Mouse (Mus musculus) intestine, embryonic 16.5 days (tissue): ENCODE data around the gene Rrp15. TPM values are rescaled to one million over a fixed set of nuclear protein-coding genes. Genes with fewer than 3 reads are reported as not detected.

ENCODE experiments used
- ATAC-seq: fragments of 200-750 bp; cut with Nextera tagmentation; 2 replicates; pipeline ENCODE4 v1.8.0; 2017; ENCODE audit warnings: moderate TSS enrichment, moderate library complexity
- H3K27ac ChIP-seq: fragments of 300-500 bp; sonication (generic); 2 replicates; pipeline ENCODE4 v1.5.1; 2014; ENCODE audit warnings: mild to moderate bottlenecking, low read length
- H3K27me3 ChIP-seq: fragments of 300-500 bp; sonication (generic); replicated peaks from 2 replicates; pipeline ENCODE4 v1.6.1; 2014; ENCODE audit warnings: low read length, control low read depth, mixed read lengths; ENCODE audit not compliant: control insufficient read depth, insufficient read depth
- H3K36me3 ChIP-seq: fragments of 300-500 bp; sonication (generic); 2 replicates; pipeline ENCODE4 v1.6.1; 2014; ENCODE audit warnings: low read length, control low read depth; ENCODE audit not compliant: control insufficient read depth, insufficient read depth
- H3K4me1 ChIP-seq: fragments of 300-500 bp; sonication (generic); 2 replicates; pipeline ENCODE4 v1.6.1; 2014; ENCODE audit warnings: low read length, control low read depth, mixed read lengths; ENCODE audit not compliant: control insufficient read depth, insufficient read depth
- H3K4me2 ChIP-seq: fragments of 300-500 bp; sonication (generic); 2 replicates; pipeline ENCODE4 v1.6.1; 2014; ENCODE audit warnings: low read depth, low read length, control low read depth
- H3K4me3 ChIP-seq: fragments of 300-500 bp; sonication (generic); 2 replicates; pipeline ENCODE4 v1.5.1; 2014; ENCODE audit warnings: mild to moderate bottlenecking, low read length
- H3K9ac ChIP-seq: fragments of 300-500 bp; sonication (generic); 2 replicates; pipeline ENCODE4 v1.6.1; 2014; ENCODE audit warnings: low read depth, low read length
- H3K9me3 ChIP-seq: fragments of 300-500 bp; sonication (generic); 2 replicates; pipeline ENCODE4 v1.6.1; 2016; ENCODE audit warnings: low read length, control low read depth; ENCODE audit not compliant: control insufficient read depth
- WGBS: fragments of 180-500 bp; shearing (Covaris S2); extraction: QIAGEN DNeasy Blood & Tissue Kit; methylation state at CpG from one replicate; pipeline ENCODE4 v1.1.7; 2014; 5-methylcytosine and 5-hydroxymethylcytosine counted together
- polyA plus RNA-seq: library from polyadenylated mRNA; unstranded; fragments of >200 nt; fragmentation: Nextera tagmentation; extraction: Ambion mirVana; gene quantifications from 2 replicates; pipeline ENCODE4 v1.2.1, GENCODE M21; 2015

The Rrp15 gene
- polyA plus RNA-seq, 1 experiment from 2014 or later = 61.2 TPM

DNA sequence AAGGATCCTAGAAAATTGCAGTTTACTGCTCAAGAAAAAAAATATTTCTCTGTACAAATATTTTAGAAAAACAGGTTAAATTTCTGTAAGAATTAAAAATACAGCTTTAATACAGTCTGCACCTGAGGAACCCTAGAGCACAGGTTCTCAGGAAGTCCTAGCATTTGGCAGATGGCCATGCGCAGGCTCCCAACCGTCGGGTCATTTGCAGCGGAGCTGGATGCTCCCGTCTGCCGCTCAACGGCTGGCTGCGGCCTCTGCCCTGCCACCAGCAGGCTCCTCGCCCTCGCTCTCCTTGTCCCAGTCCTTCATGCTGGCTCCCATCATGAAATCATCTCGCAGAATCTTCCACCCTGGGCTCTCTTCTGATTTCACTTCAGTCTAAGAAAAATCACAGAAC is 28.0 kb downstream of the Rrp15 start:
- H3K9ac ChIP-seq = no peak overlapping the region
- no peak overlapping the region for H3K4me2 ChIP-seq
- 93% methylated on average over 11 of the region's 11 CpGs for WGBS
- H3K4me3 ChIP-seq = no peak overlapping the region
- no peaks in the 10 kb centered on the region for H3K9me3 ChIP-seq
- no peak for ATAC-seq
- H3K27ac ChIP-seq = no peak overlapping the region
- no peaks in the 10 kb centered on the region for H3K27me3 ChIP-seq
- no peaks in the 10 kb centered on the region for H3K4me1 ChIP-seq
- peaks cover 14% of the 10 kb centered on the region for H3K36me3 ChIP-seq

DNA sequence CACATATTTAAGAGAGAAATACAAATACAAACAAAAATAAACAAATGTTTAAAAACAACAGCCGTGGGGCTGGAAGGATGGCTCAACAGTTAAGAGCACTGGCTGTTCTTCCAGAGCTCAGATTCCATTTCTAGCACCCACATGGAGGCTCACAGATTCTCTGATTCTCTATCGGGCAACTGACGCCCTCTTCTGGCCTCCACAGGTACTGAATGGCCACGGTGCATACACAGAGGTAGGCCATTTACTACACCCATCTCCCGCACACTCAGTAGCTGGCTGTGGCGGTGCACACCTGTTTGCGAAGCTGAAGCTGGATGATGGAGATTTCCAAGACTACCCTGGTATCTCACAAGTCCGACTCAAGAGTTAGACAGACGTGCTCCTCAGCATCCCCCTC is 29.4 kb downstream of the Rrp15 start:
- no peak overlapping the region for H3K4me2 ChIP-seq
- ATAC-seq = no peak
- peaks cover 14% of the 10 kb centered on the region for H3K36me3 ChIP-seq

DNA sequence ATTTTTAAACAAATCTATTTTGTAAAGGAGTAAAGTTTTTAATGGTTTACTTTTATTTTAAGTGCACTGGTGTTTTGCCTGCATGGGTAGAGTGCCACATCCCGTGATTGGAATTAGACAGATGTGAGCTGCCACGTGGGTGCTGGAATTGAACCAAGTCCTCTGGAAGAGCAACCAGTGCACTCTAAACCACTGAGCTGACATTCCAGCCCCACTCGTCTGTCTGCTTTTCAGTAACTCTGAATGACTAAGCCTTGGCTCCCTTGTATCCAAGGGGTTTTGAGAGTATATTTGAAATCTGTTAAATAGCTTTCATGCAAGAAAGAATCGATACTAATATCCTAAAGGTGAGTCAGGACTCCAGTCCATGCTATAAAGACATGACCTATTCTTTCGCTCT is 30.3 kb downstream of the Rrp15 start:
- WGBS = 79% methylated on average over 5 of the region's 5 CpGs
- Histone ChIP-seq H3K27ac (no peak overlapping the region), H3K4me3 (no peak overlapping the region), H3K4me2 (no peak overlapping the region), H3K9me3 (no peaks in the 10 kb centered on the region), H3K4me1 (no peaks in the 10 kb centered on the region), H3K9ac (no peak overlapping the region), H3K27me3 (no peaks in the 10 kb centered on the region), H3K36me3 (peaks cover 14% of the 10 kb centered on the region)
- ATAC-seq = no peak

More for the DNA sequence above, 29.4 kb downstream of the Rrp15 start:
- Histone ChIP-seq H3K27ac (no peak overlapping the region), H3K4me3 (no peak overlapping the region), H3K4me1 (no peaks in the 10 kb centered on the region), H3K9me3 (no peaks in the 10 kb centered on the region), H3K27me3 (no peaks in the 10 kb centered on the region), H3K9ac (no peak overlapping the region)
- WGBS = 91% methylated on average over 9 of the region's 9 CpGs

DNA sequence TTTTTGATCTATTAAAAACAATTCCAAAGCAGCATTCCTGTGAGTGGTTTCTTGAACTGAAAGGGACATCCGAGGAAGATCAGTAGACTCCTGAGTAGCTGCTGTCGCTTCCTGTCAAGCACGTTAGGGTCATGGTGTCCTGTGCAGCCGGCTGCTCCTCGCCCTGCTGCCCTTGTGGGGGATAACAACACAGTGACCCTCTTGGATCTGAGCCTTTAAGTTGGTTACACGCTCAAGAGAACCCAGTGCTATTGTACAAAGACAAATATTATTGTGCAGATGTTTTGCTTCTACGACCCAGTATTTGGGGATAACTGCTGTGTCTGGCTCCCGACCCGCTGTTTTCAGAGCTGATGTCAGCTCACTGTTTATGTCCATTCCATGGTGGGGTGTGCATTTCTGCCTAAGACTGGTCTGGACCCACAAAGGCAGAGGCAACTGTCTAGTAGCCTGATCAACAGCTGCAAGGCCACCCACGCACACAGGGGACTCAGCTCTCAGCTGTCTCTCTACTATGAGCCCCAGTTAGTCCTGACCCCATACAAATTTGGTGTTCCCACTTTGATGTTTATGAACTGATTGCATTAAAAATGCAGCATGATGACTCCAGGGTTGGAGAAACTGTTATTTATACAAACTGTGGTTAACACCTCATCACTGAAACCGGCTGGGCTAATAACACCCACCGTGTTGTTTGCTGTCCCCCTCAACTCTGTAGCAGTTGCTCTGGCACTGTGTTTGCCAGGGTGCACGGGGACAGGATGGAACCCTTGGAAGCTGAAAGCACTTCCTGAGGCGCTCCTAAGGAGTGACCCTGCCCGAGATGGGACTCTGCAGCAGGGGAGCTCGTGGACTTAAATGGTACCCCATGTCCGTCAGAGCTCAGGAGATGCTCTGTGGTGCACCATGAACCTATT is 33.9 kb downstream of the Rrp15 start:
- Histone ChIP-seq H3K9ac (no peak overlapping the region), H3K4me1 (no peaks in the 10 kb centered on the region), H3K27ac (no peak overlapping the region), H3K9me3 (no peaks in the 10 kb centered on the region), H3K27me3 (no peaks in the 10 kb centered on the region), H3K36me3 (peaks cover 11% of the 10 kb centered on the region), H3K4me2 (no peak overlapping the region), H3K4me3 (no peak overlapping the region)
- WGBS = 70% methylated on average over 17 of the region's 17 CpGs
- ATAC-seq = peak; percentile 68; the same call in 1 of the 2 replicates

DNA sequence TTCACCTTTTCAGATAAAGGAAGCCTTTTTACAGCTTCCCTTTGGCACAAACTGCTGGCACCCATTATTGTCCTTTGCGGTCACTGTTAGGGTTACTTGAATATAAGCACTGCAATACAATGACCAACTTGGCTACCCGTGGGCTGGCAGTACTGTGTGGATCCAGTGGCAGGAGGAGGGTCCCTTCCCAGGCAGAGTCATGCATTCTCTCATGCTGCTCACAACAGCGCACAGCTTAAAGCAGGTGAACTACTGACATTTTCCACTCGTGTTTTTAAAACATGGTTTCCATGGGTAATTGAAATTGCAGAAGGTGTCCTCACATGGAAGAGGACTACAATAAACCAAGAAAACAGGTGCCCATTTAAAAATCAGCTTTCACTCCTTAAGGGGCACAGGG is 34.9 kb downstream of the Rrp15 start:
- H3K4me1 ChIP-seq = no peaks in the 10 kb centered on the region
- 86% methylated on average over 4 of the region's 4 CpGs for WGBS
- ATAC-seq = no peak
- H3K4me3 ChIP-seq = no peak overlapping the region
- no peak overlapping the region for H3K9ac ChIP-seq
- H3K36me3 ChIP-seq = peaks cover 9% of the 10 kb centered on the region
- no peaks in the 10 kb centered on the region for H3K27me3 ChIP-seq
- no peak overlapping the region for H3K4me2 ChIP-seq
- no peak overlapping the region for H3K27ac ChIP-seq
- no peaks in the 10 kb centered on the region for H3K9me3 ChIP-seq

DNA sequence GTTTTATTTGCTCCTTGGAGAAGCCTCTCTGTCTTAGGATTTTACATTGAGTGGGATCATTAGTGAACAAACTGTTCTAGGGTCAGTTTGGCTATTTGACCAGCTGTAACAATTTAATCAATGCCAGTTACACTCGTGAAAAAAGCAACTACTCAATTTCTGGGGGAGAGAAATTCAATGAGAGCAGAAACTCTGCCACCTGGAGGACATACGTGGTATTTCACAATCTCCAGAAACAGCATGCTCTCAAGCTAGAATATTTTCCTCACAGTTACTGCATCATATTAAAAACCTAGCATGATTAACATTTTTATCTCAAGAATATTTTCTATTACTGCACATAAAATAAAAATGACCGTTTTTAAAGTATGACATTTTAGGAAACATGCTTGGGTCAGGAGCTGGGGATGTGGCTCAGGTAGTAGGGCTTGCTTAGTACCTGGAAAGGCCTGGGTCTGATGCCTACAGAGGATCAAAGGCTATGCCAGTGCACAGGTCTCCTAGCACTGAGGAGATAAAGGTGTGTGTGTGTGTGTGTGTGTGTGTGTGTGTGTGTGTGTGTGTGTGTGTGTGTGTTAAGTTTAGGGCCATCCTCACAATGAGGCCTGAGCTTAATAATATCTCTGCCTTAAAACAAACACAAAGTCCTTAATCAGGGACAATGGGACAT is 36.2 kb downstream of the Rrp15 start:
- Histone ChIP-seq H3K27ac (no peak overlapping the region), H3K36me3 (peaks cover 6% of the 10 kb centered on the region; the same call in 1 of the 2 replicates), H3K27me3 (no peaks in the 10 kb centered on the region), H3K4me2 (no peak overlapping the region), H3K4me1 (no peaks in the 10 kb centered on the region), H3K4me3 (no peak overlapping the region), H3K9me3 (no peaks in the 10 kb centered on the region), H3K9ac (no peak overlapping the region)
- no peak; the same call in 1 of the 2 replicates for ATAC-seq
- WGBS = 2% methylated on average over 3 of the region's 3 CpGs

DNA sequence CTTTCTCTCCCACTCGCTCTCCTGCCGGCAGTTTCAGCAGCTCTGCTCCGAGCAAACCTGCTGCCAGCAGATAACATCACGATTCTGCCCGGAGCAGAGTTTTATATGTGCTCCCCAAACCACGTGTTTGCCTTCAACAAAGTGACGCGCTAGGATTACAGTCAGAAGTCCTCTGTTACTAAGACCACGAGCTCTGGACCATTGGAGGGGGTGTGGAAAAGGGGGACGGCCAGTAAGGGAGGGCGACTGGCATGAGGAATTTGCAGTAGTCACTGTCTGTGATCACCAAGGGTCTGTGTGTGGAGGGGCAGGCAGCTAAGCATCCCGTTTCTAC is 43.3 kb downstream of the Rrp15 start, which contains the start of gene Tgfb2:
TSS of gene Tgfb2 (minus strand) at position 75 of the 334 bp plus-strand sequence.
- Histone ChIP-seq H3K4me1 (peaks cover 23% of the 10 kb centered on the region), H3K36me3 (no peaks in the 10 kb centered on the region), H3K4me2 (peak within 1 kb of the TSS; percentile 93), H3K27ac (peak within 1 kb of the TSS; percentile 63), H3K9ac (peak within 1 kb of the TSS; percentile 76), H3K27me3 (no peaks in the 10 kb centered on the region), H3K9me3 (no peaks in the 10 kb centered on the region), H3K4me3 (peak within 1 kb of the TSS; percentile 67)
- WGBS = 4% methylated on average over 12 of the region's 12 CpGs
- no peak; the same call in 1 of the 2 replicates for ATAC-seq

DNA sequence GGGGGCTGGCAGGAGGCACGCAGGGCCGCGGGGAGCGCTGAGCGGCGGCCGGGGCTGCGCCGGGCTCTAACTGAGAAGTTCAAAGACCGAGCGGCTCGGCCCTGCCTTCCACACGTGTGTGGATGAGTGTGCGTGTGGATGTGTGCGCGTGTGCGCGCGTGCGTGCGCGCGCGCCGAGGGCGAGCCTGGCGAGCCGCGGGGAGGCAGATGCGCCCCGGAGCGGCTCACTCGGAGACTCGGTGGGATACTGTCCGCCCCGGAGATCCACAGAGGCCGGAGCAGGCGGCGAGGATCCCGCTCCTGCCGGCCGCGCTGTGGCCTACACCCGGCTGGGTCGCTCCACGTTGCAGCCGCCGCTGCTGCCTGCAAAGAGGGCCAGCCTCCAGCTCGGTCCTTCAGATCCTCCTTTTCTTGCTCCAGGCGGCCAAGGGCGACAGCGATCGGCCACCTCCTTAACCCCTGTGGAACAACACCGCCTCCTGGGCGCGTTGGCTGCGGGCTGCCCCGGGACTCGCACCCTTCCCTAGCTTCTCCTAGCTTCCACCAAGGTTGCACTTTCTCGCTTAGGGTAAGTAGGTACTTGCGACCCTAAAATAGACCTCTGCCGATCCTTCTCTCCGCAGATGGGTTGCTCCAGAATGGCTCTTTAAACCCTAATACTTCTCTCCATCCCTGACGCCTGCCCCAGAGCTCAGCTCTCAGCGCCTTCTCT is 43.8 kb downstream of the Rrp15 start:
- ATAC-seq = peak; percentile 81
- WGBS = under 1% methylated on average over 62 of the region's 65 CpGs
- peak overlapping the region; percentile 76 for H3K9ac ChIP-seq

More for the DNA sequence above, 43.8 kb downstream of the Rrp15 start:
- Histone ChIP-seq H3K27me3 (no peaks in the 10 kb centered on the region), H3K27ac (peak overlapping the region; percentile 63), H3K36me3 (no peaks in the 10 kb centered on the region), H3K4me2 (peak overlapping the region; percentile 93), H3K9me3 (no peaks in the 10 kb centered on the region), H3K4me3 (peak overlapping the region; percentile 67), H3K4me1 (peaks cover 23% of the 10 kb centered on the region)
